Mouse (Mus musculus): ENCODE measurements at regions not wholly inside any gene's neighbourhood (a gene's known extent, or its start where the extent isn't known, plus 50 kb on each side); places are given as distances from the start of the nearest gene placed in this dataset.

- DNase-seq (ENCODE audit: low read depth, low spot score) = no peak
These were observed 57.0 kb downstream of the Rgs2 start for GRCm38 (mm10) chr1:143946933-143947332.

DNA sequence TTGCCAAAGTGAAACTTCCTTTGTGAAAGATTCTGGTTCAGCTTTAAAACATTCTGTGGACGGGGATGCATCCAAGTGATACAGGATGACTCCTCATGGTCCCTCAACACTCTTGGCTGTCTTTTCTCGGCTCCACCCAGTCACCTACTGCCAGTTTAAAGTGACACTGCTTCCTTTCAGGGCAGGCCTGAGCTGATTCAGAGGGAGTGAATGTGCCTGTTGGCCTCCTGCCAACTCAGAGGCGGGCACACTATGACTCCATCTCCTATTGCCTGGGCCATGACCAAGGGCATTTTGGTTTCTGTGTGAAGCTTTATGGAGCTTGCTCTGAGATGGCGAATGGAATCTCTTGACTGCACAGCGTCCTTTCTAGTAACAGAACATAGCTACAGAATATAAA is 62.5 kb downstream of the Rgs2 start:
- peak; percentile 53 for DNase-seq (ENCODE audit: low read depth, low spot score)

DNA sequence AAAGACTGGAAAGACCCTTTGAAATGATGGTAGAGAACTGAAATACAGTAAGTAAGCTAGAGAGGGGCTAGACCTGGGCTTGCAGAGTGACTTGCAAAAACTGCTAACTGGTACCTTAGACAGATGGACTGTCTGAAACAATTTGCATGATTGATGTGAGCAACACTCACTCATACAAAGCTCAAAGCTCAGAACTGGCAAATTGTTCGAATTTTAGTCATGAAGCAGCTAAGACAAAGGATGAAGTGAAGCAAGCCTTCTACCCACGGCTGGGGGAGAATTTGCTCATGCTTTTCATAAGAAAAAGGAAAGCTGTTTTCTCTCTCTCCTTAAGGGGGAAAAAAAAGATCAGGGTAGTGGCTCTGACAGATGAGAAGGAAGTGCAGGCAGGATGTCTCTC is 64.5 kb downstream of the Rgs2 start:
- DNase-seq (ENCODE audit: low read depth, low spot score) = no peak

- no peak for DNase-seq (ENCODE audit: low read depth, low spot score)
These were observed 65.4 kb downstream of the Rgs2 start for GRCm38 (mm10) chr1:143938569-143938968.

DNA sequence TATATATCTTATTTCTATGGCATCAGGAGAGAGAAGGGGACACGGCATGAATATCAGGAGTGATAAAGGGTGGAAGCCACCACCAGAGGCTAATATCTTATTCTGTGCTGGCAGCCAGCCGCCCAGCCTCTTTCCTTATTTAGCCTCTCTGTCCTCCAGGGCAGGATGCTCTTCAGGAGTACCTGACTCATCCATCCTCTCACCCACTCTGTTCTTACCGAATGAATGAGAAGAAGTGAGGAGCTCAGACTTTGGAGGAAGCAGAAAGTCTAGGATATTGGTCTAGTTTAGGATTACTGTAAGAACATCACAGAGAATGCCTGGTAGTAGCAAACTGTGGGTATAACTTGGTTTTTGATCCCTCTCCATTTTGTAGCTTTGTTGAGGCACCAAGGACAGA is 73.2 kb downstream of the Rgs2 start:
- no peak for DNase-seq (ENCODE audit: low read depth, low spot score)

GRCm38 (mm10) chr1:143929567-143930165 is 74.3 kb downstream of the Rgs2 start:
- DNase-seq (ENCODE audit: low read depth, low spot score) = no peak

GRCm38 (mm10) chr1:143922499-143922898 is 81.5 kb downstream of the Rgs2 start:
- no peak for DNase-seq (ENCODE audit: low read depth, low spot score)

GRCm38 (mm10) chr1:143920256-143920655 is 83.7 kb downstream of the Rgs2 start:
- DNase-seq (ENCODE audit: low read depth, low spot score) = no peak

DNA sequence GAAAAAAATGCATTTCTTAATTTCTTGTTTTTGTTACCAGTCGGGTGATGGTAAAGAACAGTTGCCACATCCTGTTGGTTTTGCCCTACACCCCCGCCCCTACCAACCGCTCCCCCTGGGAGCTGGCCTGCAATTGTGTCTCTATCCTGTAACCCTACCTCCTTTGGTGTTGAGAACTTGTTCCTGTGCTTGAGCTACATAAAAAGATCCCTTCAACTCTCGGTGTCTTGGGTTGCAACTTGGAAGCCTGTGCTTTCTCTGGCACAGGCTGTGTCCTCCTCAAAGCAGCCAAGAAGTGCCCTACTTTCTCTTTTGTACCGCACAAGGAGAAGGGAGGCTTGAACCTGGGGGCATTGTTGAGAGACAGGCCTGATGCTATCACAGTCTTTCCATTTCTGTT is 85.0 kb downstream of the Rgs2 start:
- peak; percentile 73 for DNase-seq (ENCODE audit: low read depth, low spot score)

DNA sequence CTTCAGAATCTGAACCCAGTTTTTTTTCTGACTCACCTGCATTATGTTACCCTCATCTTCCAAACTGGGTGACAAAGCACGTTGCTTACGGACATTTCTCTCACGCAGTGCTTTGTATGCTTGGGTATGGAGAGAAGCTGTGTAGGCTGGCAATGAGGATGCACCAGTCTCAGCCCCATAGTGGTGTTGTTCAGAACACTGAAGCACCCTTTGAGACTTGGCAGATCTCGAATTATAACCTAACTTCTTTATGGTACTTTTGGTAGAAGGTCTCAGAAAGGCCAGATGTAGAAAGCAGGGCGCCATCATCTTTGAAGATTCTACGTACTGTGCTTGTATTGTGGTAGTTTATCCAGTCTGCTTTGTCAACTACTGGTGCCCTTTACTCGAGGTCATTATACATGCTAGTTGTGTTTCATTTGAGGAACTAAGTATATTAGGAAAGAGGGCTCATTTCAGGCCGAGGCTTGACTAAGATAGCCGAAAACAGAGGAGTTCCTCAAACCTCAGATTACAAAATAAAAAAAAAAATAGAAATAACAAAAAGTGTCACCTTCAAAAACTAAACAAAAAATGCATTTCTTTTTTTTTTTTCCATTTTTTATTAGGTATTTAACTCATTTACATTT is 85.7 kb downstream of the Rgs2 start:
- DNase-seq (ENCODE audit: low read depth, low spot score) = peak; percentile 7

DNA sequence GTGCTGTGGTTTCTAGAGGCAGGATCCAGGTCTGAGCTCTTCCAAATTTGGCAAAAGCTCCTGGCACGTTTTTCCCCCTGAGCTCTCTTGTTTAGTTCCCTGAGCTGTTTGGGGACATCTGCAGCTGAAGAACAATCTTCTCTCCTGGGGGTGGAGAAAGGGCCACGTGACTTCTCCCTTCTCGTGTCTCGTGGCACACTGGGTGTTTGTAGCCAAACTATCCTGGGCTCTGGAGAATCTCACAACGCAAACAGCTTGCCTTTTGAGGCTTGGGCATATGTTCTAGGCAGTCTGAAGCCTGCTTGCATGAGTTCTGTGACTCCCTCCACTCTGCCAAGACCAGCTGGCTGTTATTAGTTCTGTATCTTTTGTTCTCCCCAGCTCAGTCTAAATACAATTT is 86.3 kb downstream of the Rgs2 start:
- peak; percentile 30 for DNase-seq (ENCODE audit: low read depth, low spot score)

DNA sequence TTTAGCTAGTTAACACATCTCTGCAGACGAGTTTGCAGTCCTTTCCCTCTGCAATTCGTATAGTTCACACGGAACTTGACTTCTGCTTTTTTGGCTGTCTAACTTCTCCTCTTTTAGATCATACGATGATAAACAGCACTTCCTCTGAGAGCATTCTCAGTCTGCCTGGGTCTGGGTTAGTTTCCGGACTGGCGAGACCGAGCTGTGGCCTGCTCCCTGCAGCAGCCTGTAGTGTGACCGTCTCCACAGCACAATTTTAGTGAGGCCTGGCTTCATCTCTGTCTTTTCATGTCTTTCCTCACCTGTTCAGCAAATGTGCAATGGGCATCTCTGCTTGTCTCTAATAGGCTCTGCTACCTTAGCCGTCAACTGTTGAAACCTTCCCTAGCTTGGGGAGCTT is 87.4 kb downstream of the Rgs2 start:
- peak; percentile 62 for DNase-seq (ENCODE audit: low read depth, low spot score)

DNA sequence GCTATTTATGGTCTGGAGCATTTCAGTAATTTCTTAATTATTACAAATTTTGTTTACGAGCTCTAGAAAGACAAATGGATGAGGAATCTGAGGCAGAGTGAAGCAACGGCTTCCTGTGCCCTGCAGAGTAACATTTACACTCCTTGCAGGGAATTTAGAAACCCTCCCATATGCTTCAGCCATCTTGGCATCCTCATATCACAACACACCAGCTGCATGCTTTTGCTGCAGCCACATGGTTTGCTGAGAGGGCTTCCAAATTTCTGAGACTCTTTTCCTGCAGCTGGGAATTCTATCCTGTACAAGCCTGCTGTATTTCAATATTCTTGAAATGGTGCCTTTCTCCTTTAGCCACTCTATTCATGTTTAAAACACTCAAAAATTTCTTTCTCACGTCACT is 91.4 kb downstream of the Rgs2 start:
- DNase-seq (ENCODE audit: low read depth, low spot score) = no peak

DNA sequence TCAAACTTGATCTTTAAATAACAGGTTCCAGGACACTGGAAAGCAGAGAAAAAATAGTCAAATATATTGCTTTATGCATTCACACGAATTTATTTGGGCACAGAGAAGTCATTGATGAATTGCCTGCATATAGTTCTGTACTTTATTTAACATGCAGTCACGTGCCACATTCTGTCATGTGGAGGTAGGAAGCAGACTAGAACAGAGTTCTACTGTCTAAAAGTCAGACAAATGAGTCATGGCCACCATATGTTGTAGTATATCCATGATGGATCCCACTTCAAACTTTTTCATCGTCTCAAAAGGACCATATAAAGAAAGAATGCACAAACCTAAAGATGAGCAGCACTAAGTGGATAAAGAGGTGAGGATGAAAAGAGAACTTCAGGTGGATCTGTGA is 92.7 kb downstream of the Rgs2 start:
- DNase-seq (ENCODE audit: low read depth, low spot score) = no peak

- DNase-seq (ENCODE audit: low read depth, low spot score) = no peak
These were observed 93.4 kb downstream of the Rgs2 start for GRCm38 (mm10) chr1:143910530-143910929.

DNA sequence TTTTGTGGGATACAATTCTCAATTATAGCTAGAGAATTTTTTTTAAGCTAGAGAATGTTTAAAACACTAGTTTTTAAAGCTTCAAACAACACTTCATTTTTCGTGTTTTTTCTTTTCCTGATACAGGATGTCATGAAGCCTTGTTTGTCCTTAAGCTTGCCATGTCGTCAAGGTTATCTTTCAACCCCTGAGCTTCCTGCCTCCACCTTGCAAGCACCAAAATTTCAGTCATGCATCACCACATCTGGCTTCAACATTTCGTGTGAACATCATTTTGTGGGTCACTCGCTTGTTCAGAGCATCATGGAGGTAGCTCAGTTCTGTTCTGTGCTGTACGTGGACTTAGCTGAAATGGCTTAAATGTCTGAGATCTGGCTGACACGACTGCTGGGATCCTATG is 96.6 kb downstream of the Rgs2 start:
- DNase-seq (ENCODE audit: low read depth, low spot score) = peak; percentile 16

- DNase-seq (ENCODE audit: low read depth, low spot score) = no peak
These were observed 97.1 kb downstream of the Rgs2 start for GRCm38 (mm10) chr1:143906881-143907280.

DNA sequence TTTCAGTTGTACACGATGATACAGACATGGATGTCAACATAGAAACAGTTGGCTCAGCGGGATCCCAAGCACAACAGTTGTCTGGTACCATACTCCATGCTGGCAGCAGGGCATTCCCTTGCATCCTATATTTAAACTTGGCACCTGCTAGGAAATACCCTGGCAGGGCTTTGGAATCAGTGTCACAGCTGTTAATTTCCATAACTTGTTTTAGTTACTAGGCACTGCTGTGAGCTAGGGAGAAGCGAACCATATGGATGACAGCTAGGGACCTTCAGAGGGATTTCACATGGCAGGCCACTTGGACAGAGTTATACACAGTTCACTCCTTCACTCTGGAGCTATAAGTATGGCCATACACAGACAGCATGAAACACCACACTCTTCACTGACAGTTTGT is 100.0 kb downstream of the Rgs2 start:
- no peak for DNase-seq (ENCODE audit: low read depth, low spot score)

- no peak for DNase-seq (ENCODE audit: low read depth, low spot score)
These were observed 100.7 kb downstream of the Rgs2 start for GRCm38 (mm10) chr1:143903234-143903633.

DNA sequence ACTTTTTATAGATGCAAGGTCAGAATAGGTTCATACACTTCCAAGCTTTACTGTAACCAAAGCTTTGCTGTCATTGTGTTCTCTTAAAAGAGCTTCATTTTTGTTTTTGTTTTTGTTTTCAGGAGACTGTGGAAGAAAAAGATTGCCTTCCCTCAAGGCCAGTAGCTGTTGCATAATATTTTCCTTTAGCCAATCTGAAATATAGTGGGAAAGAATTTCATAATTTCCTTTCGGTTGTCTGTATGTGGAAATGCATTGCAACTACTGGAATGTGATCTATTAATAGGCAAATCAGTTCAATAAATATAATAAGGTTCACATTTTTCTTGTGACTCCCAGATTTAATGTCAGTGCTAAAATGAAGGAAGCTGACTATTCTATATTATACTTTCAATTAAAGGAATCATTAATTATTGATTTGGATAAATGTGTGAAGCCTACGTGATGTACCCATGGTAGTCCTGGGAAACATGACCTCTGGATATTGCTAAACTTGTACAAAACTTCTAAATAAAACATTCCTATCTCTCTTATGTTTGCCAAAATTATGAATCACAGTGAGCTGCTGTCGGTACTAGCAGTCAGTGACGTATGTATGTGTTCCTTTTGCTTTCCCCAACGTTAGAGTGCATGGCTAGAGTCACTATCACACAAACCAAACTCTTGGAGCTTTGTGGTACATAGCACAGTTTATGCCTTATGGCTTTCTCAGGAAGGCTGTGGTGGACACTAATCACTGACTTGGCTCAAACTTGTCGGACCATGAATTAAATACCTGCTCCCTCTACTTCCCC is 102.6 kb downstream of the Rgs2 start:
- DNase-seq (ENCODE audit: low read depth, low spot score) = no peak

DNA sequence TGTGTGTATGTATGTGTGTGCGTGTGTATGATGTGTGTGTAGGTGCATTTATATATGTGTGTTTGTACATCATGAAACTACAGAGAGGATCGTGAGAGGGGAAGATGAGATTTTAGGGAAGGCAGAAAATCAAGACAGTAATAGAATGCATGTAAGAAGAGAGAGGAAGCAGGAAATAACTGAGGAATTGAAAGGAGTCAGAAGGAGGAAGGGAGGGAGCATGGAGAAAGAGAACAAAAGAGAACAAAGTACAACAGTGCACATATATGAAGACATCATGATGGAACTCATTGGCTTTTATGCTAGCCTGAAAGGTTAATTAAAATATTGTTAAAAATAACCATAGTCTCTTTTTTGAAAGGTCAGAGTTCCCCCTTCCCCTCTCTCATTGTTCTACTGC is 111.4 kb downstream of the Uchl5 start:
- DNase-seq (ENCODE audit: low read depth, low spot score) = no peak

- DNase-seq (ENCODE audit: low read depth, low spot score) = no peak
These were observed 111.0 kb downstream of the Uchl5 start for GRCm38 (mm10) chr1:143888065-143888464.

GRCm38 (mm10) chr1:143886014-143886413 is 108.9 kb downstream of the Uchl5 start:
- DNase-seq (ENCODE audit: low read depth, low spot score) = no peak

Data from CD4-positive helper T cell, adult 2 months (primary cell).